Mouse (Mus musculus): Measurements from ENCODE around the gene Galnt4.
A peak's percentile ranks its signal among the peaks of the same experiment; 100 is the strongest.

The Galnt4 gene

GRCm38 (mm10) chr10:99114295-99114694 is 6.3 kb downstream of the Galnt4 start:
- DNase-seq (ENCODE audit: inconsistent age in 2 of 2, low spot score in 1 of 2) = no peak

- no peak for DNase-seq (ENCODE audit: inconsistent age in 2 of 2, low spot score in 1 of 2)
Measured at GRCm38 (mm10) chr10:99115471-99116236, 7.7 kb downstream of the Galnt4 start.

GRCm38 (mm10) chr10:99116237-99116632 is 8.3 kb downstream of the Galnt4 start:
- no peak for DNase-seq (ENCODE audit: inconsistent age in 2 of 2, low spot score in 1 of 2)

- no peak for DNase-seq (ENCODE audit: inconsistent age in 2 of 2, low spot score in 1 of 2)
Measured at GRCm38 (mm10) chr10:99116650-99117615, 9.0 kb downstream of the Galnt4 start.

- no peak for DNase-seq (ENCODE audit: inconsistent age in 2 of 2, low spot score in 1 of 2)
Measured at GRCm38 (mm10) chr10:99117876-99118275, 9.9 kb downstream of the Galnt4 start.

- DNase-seq (ENCODE audit: inconsistent age in 2 of 2, low spot score in 1 of 2) = no peak
Measured at GRCm38 (mm10) chr10:99118697-99119096, 10.7 kb downstream of the Galnt4 start.

- no peak for DNase-seq (ENCODE audit: inconsistent age in 2 of 2, low spot score in 1 of 2)
Measured at GRCm38 (mm10) chr10:99119471-99119870, 11.5 kb downstream of the Galnt4 start.

- DNase-seq (ENCODE audit: inconsistent age in 2 of 2, low spot score in 1 of 2) = no peak
Measured at GRCm38 (mm10) chr10:99126225-99126624, 18.3 kb downstream of the Galnt4 start, which contains the start of gene Phxr2. Phxr2 (minus strand) TSS chr10:99126325.

GRCm38 (mm10) chr10:99126954-99127353 is 19.0 kb downstream of the Galnt4 start:
- no peak for DNase-seq (ENCODE audit: inconsistent age in 2 of 2, low spot score in 1 of 2)

- no peak for DNase-seq (ENCODE audit: inconsistent age in 2 of 2, low spot score in 1 of 2)
Measured at GRCm38 (mm10) chr10:99127691-99128261, 19.8 kb downstream of the Galnt4 start.

- DNase-seq (ENCODE audit: inconsistent age in 2 of 2, low spot score in 1 of 2) = peak in 1 of 2 experiments; percentile 31
Measured at GRCm38 (mm10) chr10:99130611-99131010, 22.7 kb downstream of the Galnt4 start.

GRCm38 (mm10) chr10:99131298-99131697 is 23.3 kb downstream of the Galnt4 start:
- no peak for DNase-seq (ENCODE audit: inconsistent age in 2 of 2, low spot score in 1 of 2)

- DNase-seq (ENCODE audit: inconsistent age in 2 of 2, low spot score in 1 of 2) = no peak
Measured at GRCm38 (mm10) chr10:99132189-99132588, 24.2 kb downstream of the Galnt4 start.

GRCm38 (mm10) chr10:99132595-99133272 is 24.8 kb downstream of the Galnt4 start:
- no peak for DNase-seq (ENCODE audit: inconsistent age in 2 of 2, low spot score in 1 of 2)

- DNase-seq (ENCODE audit: inconsistent age in 2 of 2, low spot score in 1 of 2) = no peak
Measured at GRCm38 (mm10) chr10:99133321-99133875, 25.4 kb downstream of the Galnt4 start.

- DNase-seq (ENCODE audit: inconsistent age in 2 of 2, low spot score in 1 of 2) = peak; percentile 41 to 65
Measured at GRCm38 (mm10) chr10:99136337-99136736, 28.4 kb downstream of the Galnt4 start.

- no peak for DNase-seq (ENCODE audit: inconsistent age in 2 of 2, low spot score in 1 of 2)
Measured at GRCm38 (mm10) chr10:99145611-99146010, 37.7 kb downstream of the Galnt4 start.

GRCm38 (mm10) chr10:99146596-99146995 is 38.6 kb downstream of the Galnt4 start:
- DNase-seq (ENCODE audit: inconsistent age in 2 of 2, low spot score in 1 of 2) = no peak

GRCm38 (mm10) chr10:99150016-99150415 is 42.1 kb downstream of the Galnt4 start:
- no peak for DNase-seq (ENCODE audit: inconsistent age in 2 of 2, low spot score in 1 of 2)

- no peak for DNase-seq (ENCODE audit: inconsistent age in 2 of 2, low spot score in 1 of 2)
Measured at GRCm38 (mm10) chr10:99151580-99151979, 43.6 kb downstream of the Galnt4 start.
